Mouse (Mus musculus) heart, embryonic 14.5 days (tissue): ENCODE measurements around the gene Stpg2. TPM values are rescaled to one million over a fixed set of nuclear protein-coding genes. Genes with fewer than 3 reads are reported as not detected.
"Not testable (repeated sequence)": the region's sequence is repeated elsewhere in the genome, so short reads cannot be mapped to it uniquely, and the experiment has no call there.

ENCODE experiments used
- ATAC-seq: fragments of 200-750 bp; cut with Nextera tagmentation; 2 replicates; pipeline ENCODE4 v1.8.0; 2017; ENCODE audit warnings: low read depth, moderate TSS enrichment; ENCODE audit not compliant: insufficient number of reproducible peaks, insufficient read depth, low FRiP score
- H3K27ac ChIP-seq, 2 experiments: fragments of 200-500 bp in 1 of 2; fragments of 300-500 bp in 1 of 2; sonication (generic) in 1 of 2; replicated peaks in 1 of 2; 2 replicates each; pipeline ENCODE4 v1.5.1; 2012 to 2014; ENCODE audit warnings: low read depth in 2 of 2, low read length in 2 of 2, control low read depth in 1 of 2, mild to moderate bottlenecking in 1 of 2, mixed read lengths in 1 of 2; ENCODE audit not compliant: control insufficient read depth in 1 of 2, insufficient read depth in 1 of 2
- H3K27me3 ChIP-seq: fragments of 300-500 bp; sonication (generic); 2 replicates; pipeline ENCODE4 v1.6.1; 2014; ENCODE audit warnings: mild to moderate bottlenecking, low read length, control low read depth; ENCODE audit not compliant: control insufficient read depth, insufficient read depth
- H3K36me3 ChIP-seq: fragments of 300-500 bp; sonication (generic); 2 replicates; pipeline ENCODE4 v1.6.1; 2014; ENCODE audit warnings: mild to moderate bottlenecking, control low read depth, low read length, mixed read lengths; ENCODE audit not compliant: control insufficient read depth, insufficient read depth
- H3K4me1 ChIP-seq, 2 experiments: fragments of 200-500 bp in 1 of 2; fragments of 300-500 bp in 1 of 2; sonication (generic) in 1 of 2; 2 replicates each; pipeline ENCODE4 v1.6.1; 2012 to 2014; ENCODE audit warnings: low read length in 2 of 2, control low read depth in 1 of 2, mixed read lengths in 1 of 2; ENCODE audit not compliant: control insufficient read depth in 2 of 2, insufficient read depth in 2 of 2
- H3K4me2 ChIP-seq: fragments of 300-500 bp; sonication (generic); 2 replicates; pipeline ENCODE4 v1.6.1; 2014; ENCODE audit warnings: mild to moderate bottlenecking, low read length
- H3K4me3 ChIP-seq, 2 experiments: fragments of 200-500 bp in 1 of 2; fragments of 300-500 bp in 1 of 2; sonication (generic) in 1 of 2; 2 replicates each; pipeline ENCODE4 v1.5.1; 2012 to 2014; ENCODE audit warnings: low read length in 2 of 2, mild to moderate bottlenecking in 2 of 2, control low read depth in 1 of 2, low read depth in 1 of 2, moderate library complexity in 1 of 2; ENCODE audit not compliant: control insufficient read depth in 1 of 2, insufficient read depth in 1 of 2
- H3K9ac ChIP-seq: fragments of 300-500 bp; sonication (generic); 2 replicates; pipeline ENCODE4 v1.6.1; 2014; ENCODE audit warnings: mild to moderate bottlenecking, low read length
- H3K9me3 ChIP-seq: fragments of 300-500 bp; sonication (generic); 2 replicates; pipeline ENCODE4 v1.6.1; 2016; ENCODE audit warnings: low read length, control low read depth; ENCODE audit not compliant: control insufficient read depth
- WGBS: fragments of 180-500 bp; shearing (Covaris S2); extraction: QIAGEN DNeasy Blood & Tissue Kit; methylation state at CpG from one replicate; pipeline ENCODE4 v1.1.7; 2014; 5-methylcytosine and 5-hydroxymethylcytosine counted together
- polyA plus RNA-seq: library from polyadenylated mRNA; unstranded; fragments of >200 nt; fragmentation: Nextera tagmentation; extraction: Ambion mirVana; gene quantifications from 2 replicates; pipeline ENCODE4 v1.2.1, GENCODE M21; 2014

The Stpg2 gene
- polyA plus RNA-seq, 1 experiment from 2014 or later: not detected

DNA sequence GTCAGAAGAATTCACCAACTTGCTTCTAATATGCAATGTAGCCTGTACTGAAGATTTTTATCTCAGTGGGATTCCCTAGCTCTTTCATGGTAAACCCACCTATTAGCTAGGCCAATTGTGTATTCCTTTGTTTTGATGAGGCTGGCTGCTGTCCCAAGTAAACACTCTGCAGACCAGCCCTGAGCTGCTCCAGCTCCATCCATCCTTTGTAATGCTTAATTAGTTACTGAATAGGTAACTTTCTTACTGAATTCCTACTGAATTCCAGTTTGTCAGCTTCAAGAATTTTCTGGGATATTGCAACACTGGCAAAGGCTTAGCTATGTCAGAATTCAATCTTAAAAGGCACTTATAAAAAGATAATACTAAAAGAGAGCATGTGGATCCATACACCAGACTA is 402.8 kb downstream of the Stpg2 start:
- not testable (repeated sequence) for H3K9ac ChIP-seq, H3K4me3 ChIP-seq, H3K9me3 ChIP-seq, H3K36me3 ChIP-seq, H3K27me3 ChIP-seq, H3K4me2 ChIP-seq, ATAC-seq, H3K27ac ChIP-seq, H3K4me1 ChIP-seq

DNA sequence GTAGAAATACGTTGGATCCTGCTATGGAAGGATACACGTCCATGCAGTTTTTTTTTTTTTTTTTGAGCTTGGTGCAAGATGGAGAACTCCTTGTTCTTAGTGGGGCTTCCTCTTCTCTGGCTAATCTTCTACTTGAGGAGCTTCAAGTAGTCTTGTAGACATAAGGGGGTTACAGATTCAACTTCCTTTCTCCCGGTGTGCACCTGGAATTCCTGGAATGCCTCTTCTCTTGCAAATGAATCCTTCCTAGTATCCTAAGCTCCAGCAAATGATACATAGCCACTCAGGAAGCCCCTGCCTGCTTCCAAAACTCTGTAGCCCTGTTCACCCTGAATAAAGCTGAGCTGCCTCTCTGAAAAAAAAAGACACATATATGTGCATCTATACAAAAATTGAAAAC is 409.1 kb downstream of the Stpg2 start:
- no peak overlapping the region for H3K9ac ChIP-seq
- WGBS: 60% methylated on average over 3 of the region's 3 CpGs
- ATAC-seq: no peak
- no peak overlapping the region for H3K4me3 ChIP-seq
- no peaks in the 10 kb centered on the region for H3K4me1 ChIP-seq
- no peaks in the 10 kb centered on the region for H3K27me3 ChIP-seq
- H3K27ac ChIP-seq: no peak overlapping the region
- H3K4me2 ChIP-seq: no peak overlapping the region
- no peaks in the 10 kb centered on the region for H3K9me3 ChIP-seq
- H3K36me3 ChIP-seq: no peaks in the 10 kb centered on the region

DNA sequence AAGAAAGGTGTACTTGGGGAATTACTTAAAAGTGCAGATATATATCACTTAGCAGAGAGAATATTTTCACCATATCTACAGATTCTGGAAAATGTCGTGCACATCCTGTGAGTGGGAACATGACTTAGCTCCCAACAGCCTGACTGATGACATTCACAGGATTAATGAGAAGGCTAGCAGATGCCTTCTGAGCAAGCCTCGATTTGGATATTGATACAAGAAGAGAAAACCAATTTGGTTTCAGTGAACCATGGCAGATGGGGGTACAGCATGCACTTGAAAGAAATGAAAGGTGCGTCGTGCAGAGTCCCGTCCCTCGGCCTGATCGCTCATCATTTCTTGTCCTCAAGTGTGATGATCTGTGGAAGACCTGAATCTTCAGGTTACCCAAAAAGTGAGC is 410.3 kb downstream of the Stpg2 start:
- Histone ChIP-seq H3K4me2 (no peak overlapping the region), H3K27me3 (no peaks in the 10 kb centered on the region), H3K4me3 (no peak overlapping the region), H3K4me1 (no peaks in the 10 kb centered on the region), H3K9me3 (no peaks in the 10 kb centered on the region), H3K27ac (no peak overlapping the region), H3K36me3 (no peaks in the 10 kb centered on the region), H3K9ac (no peak overlapping the region)
- 86% methylated on average over 7 of the region's 7 CpGs for WGBS
- ATAC-seq: no peak

DNA sequence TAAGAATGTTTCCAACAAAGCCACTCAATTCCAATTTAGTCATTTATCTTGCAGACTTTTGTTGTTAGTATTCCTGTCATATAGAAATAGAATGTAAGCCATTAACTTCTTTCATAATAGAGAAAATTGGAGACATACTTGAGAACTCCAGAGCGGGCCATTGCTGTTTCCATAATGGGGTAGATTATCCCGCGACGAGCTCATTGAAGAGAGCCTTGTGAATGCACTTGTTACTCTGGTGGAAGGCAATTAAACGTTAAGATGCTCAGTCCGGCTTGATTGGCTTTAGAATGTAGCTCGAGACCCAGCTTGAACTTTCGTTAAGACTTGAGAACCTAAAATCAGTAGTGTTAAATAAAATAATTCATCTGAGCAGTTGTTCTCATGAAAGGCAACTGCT is 432.4 kb downstream of the Stpg2 start:
- 84% methylated on average over 8 of the region's 8 CpGs for WGBS
- no peaks in the 10 kb centered on the region for H3K36me3 ChIP-seq

DNA sequence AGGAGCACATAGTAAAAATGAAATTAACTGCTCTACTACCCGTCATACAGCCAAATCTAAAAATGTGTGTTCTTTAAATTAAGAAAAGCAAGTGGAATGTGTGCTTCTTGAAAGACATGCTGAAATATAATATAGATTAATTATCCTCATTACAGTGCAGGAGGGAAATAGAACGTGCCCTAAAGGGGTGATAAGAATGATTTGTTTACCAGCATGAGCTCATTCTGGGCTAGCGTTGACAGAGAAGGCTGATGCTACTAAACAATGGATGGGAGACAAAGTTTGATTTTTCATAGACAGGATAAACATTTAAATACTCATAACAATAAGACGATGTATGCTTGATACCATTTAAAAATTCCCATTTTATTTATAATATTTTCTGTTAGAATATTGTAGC is 446.0 kb downstream of the Stpg2 start:
- no peak overlapping the region for H3K9ac ChIP-seq
- 66% methylated on average over 4 of the region's 4 CpGs for WGBS
- H3K9me3 ChIP-seq: no peaks in the 10 kb centered on the region
- ATAC-seq: no peak
- H3K4me2 ChIP-seq: no peak overlapping the region
- H3K27me3 ChIP-seq: no peaks in the 10 kb centered on the region
- H3K4me1 ChIP-seq: no peaks in the 10 kb centered on the region
- no peak overlapping the region for H3K27ac ChIP-seq
- no peaks in the 10 kb centered on the region for H3K36me3 ChIP-seq
- no peak overlapping the region for H3K4me3 ChIP-seq

More for the DNA sequence above, 432.4 kb downstream of the Stpg2 start:
- Histone ChIP-seq H3K9ac (no peak overlapping the region), H3K27ac (no peak overlapping the region), H3K4me2 (no peak overlapping the region), H3K4me1 (no peaks in the 10 kb centered on the region), H3K27me3 (no peaks in the 10 kb centered on the region), H3K9me3 (no peaks in the 10 kb centered on the region), H3K4me3 (no peak overlapping the region)
- ATAC-seq: no peak

DNA sequence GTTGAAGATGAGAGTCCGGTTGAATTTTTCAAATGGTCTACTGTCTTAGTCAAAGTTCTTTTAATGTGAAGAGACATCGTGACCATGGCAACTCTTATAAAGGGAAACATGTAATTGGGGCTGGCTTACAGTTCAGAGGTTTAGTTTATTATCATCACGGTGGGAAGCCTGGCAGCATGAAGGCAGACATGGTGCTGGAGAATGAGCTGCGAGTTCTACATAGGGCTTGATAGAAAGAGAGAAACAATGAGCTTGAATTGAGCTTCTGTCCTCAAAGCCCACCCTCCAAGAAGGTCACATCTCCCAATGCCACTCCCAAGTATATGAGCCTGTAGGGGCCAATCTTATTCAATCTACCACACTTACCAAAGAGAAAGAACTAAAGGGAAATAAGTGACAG is 453.9 kb downstream of the Stpg2 start:
- Histone ChIP-seq H3K4me2 (no peak overlapping the region), H3K36me3 (no peaks in the 10 kb centered on the region), H3K27me3 (no peaks in the 10 kb centered on the region), H3K27ac (no peak overlapping the region), H3K9ac (no peak overlapping the region), H3K4me1 (no peaks in the 10 kb centered on the region), H3K9me3 (no peaks in the 10 kb centered on the region), H3K4me3 (no peak overlapping the region)
- 68% methylated on average over 4 of the region's 4 CpGs for WGBS
- ATAC-seq: no peak

DNA sequence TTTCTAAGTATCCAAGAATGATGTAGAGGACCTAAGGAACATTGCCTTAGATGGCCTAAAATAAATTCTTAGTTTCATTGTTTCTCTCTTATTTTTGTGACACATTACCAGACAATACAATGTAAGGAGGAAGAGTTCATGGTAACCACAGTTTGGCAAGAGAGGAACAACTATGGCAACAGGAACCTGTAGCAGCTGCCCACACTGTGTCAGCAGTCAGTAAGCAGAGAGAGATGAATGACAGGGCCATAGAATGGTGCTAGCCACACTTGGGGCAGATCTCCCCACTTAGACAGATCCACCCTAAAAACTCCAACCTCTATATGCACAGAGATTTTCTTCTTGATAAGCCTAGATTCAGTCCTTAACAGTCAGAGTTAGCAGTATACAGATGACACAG is 456.7 kb downstream of the Stpg2 start:
- H3K36me3 ChIP-seq: no peaks in the 10 kb centered on the region
- no peaks in the 10 kb centered on the region for H3K4me1 ChIP-seq
- H3K9me3 ChIP-seq: no peaks in the 10 kb centered on the region
- no peaks in the 10 kb centered on the region for H3K27me3 ChIP-seq
- no peak overlapping the region for H3K9ac ChIP-seq
- H3K27ac ChIP-seq: no peak overlapping the region
- no peak for ATAC-seq
- H3K4me2 ChIP-seq: no peak overlapping the region
- H3K4me3 ChIP-seq: no peak overlapping the region

DNA sequence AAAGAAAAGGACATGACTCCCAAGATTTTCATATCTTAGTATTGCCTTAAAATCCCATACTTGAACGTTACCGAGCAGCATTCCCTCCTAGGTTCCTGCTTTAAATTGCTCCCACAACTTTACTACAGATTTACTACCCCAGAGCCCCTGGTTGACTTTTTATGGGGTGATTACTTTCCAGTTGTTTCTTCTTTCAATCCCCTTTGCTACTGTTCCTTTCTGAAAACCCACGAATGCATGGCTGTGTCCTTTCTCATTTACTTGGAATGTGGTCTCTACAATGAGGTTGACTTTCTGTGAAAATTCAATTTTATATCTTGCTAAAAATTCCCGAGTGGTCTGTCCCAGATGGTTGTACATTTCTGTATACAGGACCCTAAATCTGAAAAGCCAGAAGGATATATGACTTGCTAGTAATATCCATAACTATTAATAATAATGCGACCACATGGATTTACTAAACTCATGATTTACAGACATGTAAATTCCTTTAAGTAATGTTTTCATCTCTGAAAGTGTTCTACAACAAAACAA is 458.3 kb downstream of the Stpg2 start:
- ATAC-seq: no peak
- H3K27me3 ChIP-seq: no peaks in the 10 kb centered on the region
- H3K4me2 ChIP-seq: no peak overlapping the region
- no peaks in the 10 kb centered on the region for H3K4me1 ChIP-seq
- H3K36me3 ChIP-seq: no peaks in the 10 kb centered on the region
- H3K9me3 ChIP-seq: no peaks in the 10 kb centered on the region
- no peak overlapping the region for H3K4me3 ChIP-seq
- no peak overlapping the region for H3K9ac ChIP-seq
- H3K27ac ChIP-seq: no peak overlapping the region
- WGBS: 73% methylated on average over 5 of the region's 5 CpGs
